Comparison of ENCODE assay signal across 24 mouse cellular contexts in genomic region chr6:58893307-58893706, GRCm38 (mm10). TPM values are rescaled to one million over a fixed set of nuclear protein-coding genes. Genes with fewer than 3 reads are reported as not detected.
DNase-seq lines count a peak whose midpoint lies in the region; ATAC-seq and TF ChIP-seq lines count a peak whose summit lies in the region.
"Had no signal": no experiment of that assay in that cellular context is flagged by ENCODE, and none has a peak within 500 bp of the region (broad histone marks: within the 10 kb centered on the region; RNA-seq: fewer than 3 reads in every experiment).

No protein-coding gene starts in this region.

- H3K9ac ChIP-seq in stomach, postnatal 0 days (ENCODE audit: low read length): no peak overlapping the region
- H3K9ac ChIP-seq: embryonic facial prominence, embryonic 15.5 days; heart, embryonic 13.5 days; hindbrain, embryonic 15.5 days had no signal

- TF ChIP-seq POLR2A in thymus, adult 2 months (IDR thresholded peaks at IDR 0.05; ENCODE audit: control insufficient read depth, extremely low read depth, insufficient read depth, low read length, poor library complexity): no peak

- no peak overlapping the region for H3K4me2 ChIP-seq in stomach, postnatal 0 days (replicated peaks; ENCODE audit: low read depth)
- H3K4me2 ChIP-seq: embryonic facial prominence, embryonic 15.5 days; heart, embryonic 13.5 days; hindbrain, embryonic 15.5 days had no signal

- no peaks in the 10 kb centered on the region for H3K9me3 ChIP-seq in stomach, postnatal 0 days (ENCODE audit: control insufficient read depth, low read length)
- H3K9me3 ChIP-seq: embryonic facial prominence, embryonic 15.5 days; forebrain, embryonic 10.5 days; heart, embryonic 13.5 days; hindbrain, embryonic 15.5 days had no signal

- peak; percentile 8 for DNase-seq in thymus, postnatal 14 days
- no peak for DNase-seq in thymus, adult 2 months
- no peak for DNase-seq in Muller cell, postnatal 12 days (ENCODE audit: inconsistent ontology term)
- DNase-seq in stomach, postnatal 0 days (ENCODE audit: low spot score): no peak
- DNase-seq in layer of hippocampus, postnatal 10 days (ENCODE audit: low spot score in 2 of 2): no peak
- DNase-seq: adrenal gland, adult 8-10 months; adrenal gland, postnatal 36 days; cerebellum, adult 2 months; cerebellum, postnatal 10 days; embryo, embryonic 11 days; gastrocnemius, adult 2 months; gastrocnemius, postnatal 36 days; heart, adult 11 months; heart, postnatal 36 days had no signal

- no peak for TF ChIP-seq CTCF in thymus, adult 2 months (IDR thresholded peaks at IDR 0.05; ENCODE audit: borderline replicate concordance, control insufficient read depth, extremely low read depth, insufficient read depth, low read length, poor library complexity)
- no peak for TF ChIP-seq CTCF in stomach, postnatal 0 days (IDR thresholded peaks at IDR 0.05; ENCODE audit: low read depth)

- no peak for TF ChIP-seq EP300 in stomach, postnatal 0 days (optimal IDR thresholded peaks at IDR 0.05)

- no peaks in the 10 kb centered on the region for H3K27me3 ChIP-seq in thymus, adult 2 months (ENCODE audit: control insufficient read depth, insufficient read depth, low read length)
- H3K27me3 ChIP-seq in stomach, postnatal 0 days (ENCODE audit: control insufficient read depth, insufficient read depth, low read length): no peaks in the 10 kb centered on the region
- H3K27me3 ChIP-seq: embryonic facial prominence, embryonic 15.5 days; heart, embryonic 13.5 days; hindbrain, embryonic 15.5 days; Patski had no signal

- H3K27ac ChIP-seq in thymus, adult 2 months (ENCODE audit: control insufficient read depth, insufficient read depth, low read length): no peak overlapping the region
- no peak overlapping the region for H3K27ac ChIP-seq in stomach, postnatal 0 days (replicated peaks)
- H3K27ac ChIP-seq: embryonic facial prominence, embryonic 15.5 days; forebrain, embryonic 10.5 days; gastrocnemius, adult 2 months; heart, embryonic 13.5 days; hindbrain, embryonic 15.5 days had no signal

- H3K36me3 ChIP-seq in thymus, adult 2 months (ENCODE audit: control insufficient read depth, insufficient read depth, low read length): peaks cover 73% of the 10 kb centered on the region
- H3K36me3 ChIP-seq in stomach, postnatal 0 days (ENCODE audit: control insufficient read depth, insufficient read depth, low read length): no peaks in the 10 kb centered on the region
- H3K36me3 ChIP-seq: embryonic facial prominence, embryonic 15.5 days had no signal

- 50% methylated on average over 6 of the region's 6 CpGs for WGBS in thymus, adult 2 months
- 86% methylated on average over 6 of the region's 6 CpGs for WGBS in stomach, postnatal 0 days

- H3K4me3 ChIP-seq in thymus, adult 2 months (ENCODE audit: control insufficient read depth, insufficient read depth, low read length): no peak overlapping the region
- H3K4me3 ChIP-seq in stomach, postnatal 0 days (ENCODE audit: low read depth, low read length): no peak overlapping the region
- H3K4me3 ChIP-seq: embryonic facial prominence, embryonic 15.5 days; erythroblast, embryonic 14.5 days; forebrain, embryonic 10.5 days; gastrocnemius, adult 2 months; heart, embryonic 13.5 days; hindbrain, embryonic 15.5 days had no signal

- peak; percentile 49 for ATAC-seq in activated CD4-positive, CD25-positive, alpha-beta regulatory T cell, adult 4 months
- ATAC-seq in megakaryocyte progenitor cell, adult 5-6 weeks (replicated peaks; ENCODE audit: poor library complexity): 0 out of 2 replicates have a peak, but pooled peaks have one; percentile 17
- no peak for ATAC-seq in stomach, postnatal 0 days (ENCODE audit: low FRiP score, low TSS enrichment)
- ATAC-seq: forebrain, embryonic 14.5 days; Patski had no signal

- no peaks in the 10 kb centered on the region for H3K4me1 ChIP-seq in thymus, adult 2 months (replicated peaks; ENCODE audit: control insufficient read depth, insufficient read depth, low read length)
- H3K4me1 ChIP-seq in stomach, postnatal 0 days (replicated peaks; ENCODE audit: control insufficient read depth, insufficient read depth): no peaks in the 10 kb centered on the region
- H3K4me1 ChIP-seq: embryonic facial prominence, embryonic 15.5 days; forebrain, embryonic 10.5 days; hindbrain, embryonic 15.5 days had no signal

RNA-seq across cellular contexts. Expression of gene Nap1l5, which starts 13.6 kb away (rescaled TPM):
- polyA plus RNA-seq in thymus, adult 2 months (2012; rRNA removed): 0.09 TPM in 1 of 2 replicates, not detected in the other
- under 1 TPM in 1 of 2 experiments, not detected in 1; 0.37 TPM for polyA plus RNA-seq in activated CD4-positive, CD25-positive, alpha-beta regulatory T cell, adult 4 months (2017; shearing (Covaris generic))
- not detected in 2 replicates for total RNA-seq in megakaryocyte progenitor cell, adult 5-6 weeks (2015)
- total RNA-seq in megakaryocyte progenitor cell, adult 5-6 weeks (2017): not detected in 2 replicates
- 7.5 and 9.3 TPM in 2 replicates for polyA plus RNA-seq in stomach, postnatal 0 days (2015; fragmentation: Nextera tagmentation; extraction: Ambion mirVana)
- total RNA-seq in layer of hippocampus, postnatal 10 days (2021): 100 to 1,000 TPM; 186 to 199 TPM
- total RNA-seq: gastrocnemius, postnatal 36 days; MEL had no signal
- polyA plus RNA-seq: erythroblast, embryonic 14.5 days; Patski had no signal
